Mouse (Mus musculus) monocyte, adult 5-6 weeks (primary cell): ENCODE measurements around the gene D630003M21Rik. TPM values are rescaled to one million over a fixed set of nuclear protein-coding genes. Genes with fewer than 3 reads are reported as not detected.
A peak's percentile ranks its signal among the peaks of the same experiment; 100 is the strongest.

Experiments used
- ATAC-seq: fragments of 153-309, 156-312 bp; replicated peaks from 2 replicates; pipeline ENCODE4 v1.8.0; 2017; ENCODE audit warnings: mild to moderate bottlenecking; ENCODE audit not compliant: low TSS enrichment, insufficient number of reproducible peaks, severe bottlenecking, poor library complexity, low FRiP score
- total RNA-seq: library from RNA; stranded (forward); fragments of 200-1000, 200-491, 200-594 nt; gene quantifications from 3 replicates; pipeline ENCODE4 v1.2.3, GENCODE M21; 2017

Gene D630003M21Rik
- total RNA-seq, 1 experiment from 2014 or later: not detected

GRCm38 (mm10) chr2:158176763-158177162 is 52.3 kb downstream of the D630003M21Rik start:
- no peak for ATAC-seq

DNA sequence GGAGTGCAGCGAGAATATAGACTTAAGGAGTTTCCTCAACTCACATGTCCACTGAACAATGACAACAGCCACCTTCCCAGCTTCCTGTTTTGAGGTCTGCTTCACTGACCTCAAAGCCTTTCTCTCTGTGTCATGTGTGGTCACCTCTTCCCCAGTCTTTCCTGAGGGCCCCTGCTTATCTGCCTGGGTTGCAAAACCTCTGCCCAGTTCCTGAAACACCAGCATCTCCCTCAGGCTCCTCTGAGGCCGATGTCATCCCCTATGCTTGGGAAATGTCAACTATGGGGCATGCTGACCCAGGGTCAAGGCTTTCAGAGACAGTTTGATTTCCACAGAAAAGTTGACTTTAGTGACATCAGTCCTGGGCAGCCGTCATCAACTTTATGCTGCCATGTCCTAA is 53.6 kb downstream of the D630003M21Rik start:
- peak; percentile 89 for ATAC-seq

GRCm38 (mm10) chr2:158174958-158175357 is 54.1 kb downstream of the D630003M21Rik start:
- ATAC-seq: peak; percentile 28

DNA sequence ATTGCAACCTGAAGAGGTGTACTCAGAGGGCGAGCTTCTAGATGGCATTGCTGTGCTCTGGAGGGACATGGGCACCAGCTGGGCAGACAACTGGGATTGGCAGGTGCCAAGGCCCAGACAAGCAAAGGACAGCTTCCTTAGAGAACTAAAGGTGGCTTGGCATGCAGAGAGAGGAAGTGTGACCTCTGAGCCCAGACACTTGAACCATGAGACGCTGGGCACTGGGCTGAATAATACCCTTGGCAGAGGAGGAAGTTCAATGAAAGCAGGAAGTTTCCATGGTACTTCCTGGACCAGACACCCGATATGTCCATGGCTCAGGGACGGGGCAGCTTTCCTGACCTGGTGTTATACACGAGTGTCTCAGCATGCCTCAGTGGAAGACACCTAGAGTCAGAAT is 54.6 kb downstream of the D630003M21Rik start:
- ATAC-seq: peak; percentile 49

DNA sequence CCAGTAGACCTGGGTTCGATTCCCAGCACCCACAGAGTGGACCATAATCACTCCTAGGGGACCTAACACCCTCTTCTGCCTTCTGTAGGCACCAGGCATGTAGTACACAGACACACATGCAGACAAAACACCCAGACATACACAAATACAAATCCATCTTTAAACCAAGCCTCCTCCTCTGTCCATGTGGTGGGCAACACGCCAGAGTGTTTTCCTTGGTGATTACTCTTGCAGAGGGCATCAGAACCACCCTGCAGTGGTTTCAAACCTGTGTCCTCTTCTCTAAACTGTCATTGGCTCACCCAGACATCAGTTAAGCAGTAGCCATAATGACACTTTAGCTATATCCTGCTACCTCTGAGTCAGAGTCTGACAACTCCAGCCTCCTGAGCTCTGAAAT is 58.6 kb downstream of the D630003M21Rik start:
- ATAC-seq: no peak

DNA sequence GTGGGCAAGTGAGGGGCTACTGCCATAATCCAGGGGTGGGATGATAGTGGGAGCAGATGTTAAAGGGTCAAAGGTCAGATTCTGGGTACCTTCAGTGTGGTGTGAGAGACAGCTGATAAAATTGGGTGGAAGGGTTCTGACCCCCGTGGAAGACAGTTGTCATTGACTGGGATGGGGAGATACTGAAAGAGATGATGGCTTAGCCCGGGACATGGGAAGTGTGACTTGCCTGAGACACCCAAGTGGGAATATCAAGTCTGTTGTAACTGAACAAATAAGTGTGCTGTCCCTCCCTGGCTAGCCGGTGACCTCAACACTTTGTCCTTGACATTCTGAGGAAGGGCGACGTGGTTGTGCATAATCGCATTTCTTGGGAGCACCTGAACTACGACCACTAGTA is 59.3 kb downstream of the D630003M21Rik start:
- no peak for ATAC-seq

GRCm38 (mm10) chr2:158169351-158169750 is 59.7 kb downstream of the D630003M21Rik start:
- no peak for ATAC-seq

DNA sequence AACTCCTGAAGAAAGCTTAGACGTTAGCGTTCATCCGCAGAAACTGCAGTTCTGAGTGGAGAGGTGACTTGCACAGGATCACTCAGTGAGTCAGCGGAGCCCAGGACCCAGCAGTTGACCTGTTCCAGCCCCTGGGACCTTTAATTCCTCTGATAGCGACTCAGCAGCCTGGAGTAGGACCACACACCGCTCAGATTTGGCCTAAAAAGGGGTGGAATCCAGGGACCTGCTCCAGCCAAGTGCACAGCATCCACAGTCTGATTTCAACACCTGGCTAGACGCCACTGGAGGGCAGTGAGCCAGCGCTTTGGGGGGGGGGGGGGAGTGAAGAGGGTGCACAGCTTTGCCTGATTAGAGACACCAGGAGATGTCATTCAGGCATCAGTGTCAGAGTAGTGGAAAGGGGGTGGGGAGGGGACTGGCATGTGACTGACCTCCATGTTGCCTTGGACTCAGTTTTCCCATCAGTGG is 60.2 kb downstream of the D630003M21Rik start:
- ATAC-seq: no peak

GRCm38 (mm10) chr2:158167496-158168205 is 61.4 kb downstream of the D630003M21Rik start:
- peak; percentile 18; the same call in 1 of the 2 replicates for ATAC-seq

- ATAC-seq: peak; percentile 95
Observed at GRCm38 (mm10) chr2:158166628-158167027, 62.4 kb downstream of the D630003M21Rik start.

GRCm38 (mm10) chr2:158165776-158166175 is 63.2 kb downstream of the D630003M21Rik start:
- no peak for ATAC-seq

DNA sequence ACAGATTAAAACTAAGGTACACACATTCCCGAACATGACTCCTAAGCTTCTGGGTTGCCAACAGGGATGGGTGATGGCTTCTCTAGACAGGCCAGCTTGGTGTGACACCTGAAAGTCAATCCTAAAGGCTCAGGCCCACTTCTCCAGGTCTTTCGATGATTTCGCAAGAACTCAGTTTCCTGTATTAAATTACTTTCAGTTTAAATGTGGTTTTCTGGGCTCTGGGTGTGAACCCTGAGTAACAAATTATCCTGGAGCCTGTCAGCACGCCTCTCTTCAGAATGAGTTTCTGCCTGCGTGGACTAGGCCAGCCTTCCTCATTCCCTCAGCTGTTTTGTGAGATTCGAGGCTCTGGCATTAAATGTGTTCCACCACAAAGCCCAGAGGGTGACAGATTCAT is 66.0 kb downstream of the D630003M21Rik start:
- ATAC-seq: peak; percentile 19; the same call in 1 of the 2 replicates

DNA sequence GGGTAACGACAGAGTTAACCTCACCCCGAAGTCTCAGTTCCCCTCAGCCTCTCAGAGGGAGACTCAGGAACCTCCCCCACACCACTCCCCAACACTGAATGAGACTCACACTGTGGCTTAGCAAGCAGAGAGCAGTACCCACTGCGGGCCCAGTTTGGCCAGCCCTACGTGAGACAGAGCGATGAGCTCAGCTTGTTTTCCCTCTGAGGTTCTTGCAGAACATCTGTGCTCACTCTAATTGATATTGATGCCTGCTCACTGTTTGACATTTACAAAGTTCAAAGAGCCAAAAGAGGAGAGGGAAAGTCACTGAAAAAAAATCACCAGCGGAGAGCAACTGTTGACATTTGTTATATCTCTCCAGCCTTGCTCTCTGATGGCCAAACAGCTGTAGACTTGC is 67.3 kb downstream of the D630003M21Rik start:
- peak; percentile 40; the same call in 1 of the 2 replicates for ATAC-seq

- ATAC-seq: peak; percentile 76
Observed at GRCm38 (mm10) chr2:158159376-158160235, 69.4 kb downstream of the D630003M21Rik start.

- no peak for ATAC-seq
Observed at GRCm38 (mm10) chr2:158157654-158158053, 71.4 kb downstream of the D630003M21Rik start.

- ATAC-seq: no peak
Observed at GRCm38 (mm10) chr2:158156487-158156886, 72.5 kb downstream of the D630003M21Rik start.

- no peak for ATAC-seq
Observed at GRCm38 (mm10) chr2:158155615-158156014, 73.4 kb downstream of the D630003M21Rik start.

- ATAC-seq: no peak
Observed at GRCm38 (mm10) chr2:158155101-158155500, 73.9 kb downstream of the D630003M21Rik start.

GRCm38 (mm10) chr2:158154641-158155040 is 74.4 kb downstream of the D630003M21Rik start:
- ATAC-seq: no peak
